Mouse (Mus musculus) embryonic facial prominence, embryonic 15.5 days (tissue): ENCODE measurements around the gene Ppp2r3d. TPM values are rescaled to one million over a fixed set of nuclear protein-coding genes. Genes with fewer than 3 reads are reported as not detected.

Experiments
- ATAC-seq: fragments of 200-750 bp; cut with Nextera tagmentation; 2 replicates; pipeline ENCODE4 v1.8.0; 2017; ENCODE audit warnings: low read depth, moderate TSS enrichment; ENCODE audit not compliant: insufficient number of reproducible peaks, low FRiP score, low TSS enrichment
- H3K27ac ChIP-seq: fragments of 300-500 bp; sonication (generic); replicated peaks from 2 replicates; pipeline ENCODE4 v1.5.1; 2015; ENCODE audit warnings: mild to moderate bottlenecking, inconsistent platforms
- H3K27me3 ChIP-seq: fragments of 300-500 bp; sonication (generic); 2 replicates; pipeline ENCODE4 v1.6.1; 2015; ENCODE audit warnings: inconsistent platforms
- H3K36me3 ChIP-seq: fragments of 300-500 bp; sonication (generic); 2 replicates; pipeline ENCODE4 v1.6.1; 2015; ENCODE audit warnings: mild to moderate bottlenecking, inconsistent platforms
- H3K4me1 ChIP-seq: fragments of 300-500 bp; sonication (generic); 2 replicates; pipeline ENCODE4 v1.6.1; 2015; ENCODE audit warnings: inconsistent platforms
- H3K4me2 ChIP-seq: fragments of 300-500 bp; sonication (generic); replicated peaks from 2 replicates; pipeline ENCODE4 v1.6.1; 2015; ENCODE audit warnings: mild to moderate bottlenecking, inconsistent platforms
- H3K4me3 ChIP-seq: fragments of 300-500 bp; sonication (generic); replicated peaks from 2 replicates; pipeline ENCODE4 v1.5.1; 2015; ENCODE audit warnings: mild to moderate bottlenecking, inconsistent platforms
- H3K9ac ChIP-seq: fragments of 300-500 bp; sonication (generic); 2 replicates; pipeline ENCODE4 v1.6.1; 2015; ENCODE audit warnings: inconsistent platforms
- H3K9me3 ChIP-seq: fragments of 300-500 bp; sonication (generic); replicated peaks from 2 replicates; pipeline ENCODE4 v1.6.1; 2016; ENCODE audit warnings: inconsistent platforms
- WGBS: fragments of 180-500 bp; shearing (Covaris S2); methylation state at CpG from one replicate; pipeline ENCODE4 v1.1.7; 2015; 5-methylcytosine and 5-hydroxymethylcytosine counted together
- polyA plus RNA-seq: library from polyadenylated mRNA; unstranded; fragments of >200 nt; fragmentation: Nextera tagmentation; extraction: Ambion mirVana; gene quantifications from 2 replicates; pipeline ENCODE4 v1.2.1, GENCODE M21; 2015

Gene Ppp2r3d
- polyA plus RNA-seq, 1 experiment from 2014 or later, result 153 TPM

GRCm38 (mm10) chr9:124408564-124408963 is 68.1 kb downstream of the Ppp2r3d start:
- H3K4me1 ChIP-seq, result no peaks in the 10 kb centered on the region
- no peak for ATAC-seq
- no peak overlapping the region for H3K27ac ChIP-seq
- no peaks in the 10 kb centered on the region for H3K27me3 ChIP-seq
- H3K9me3 ChIP-seq, result no peaks in the 10 kb centered on the region
- no peaks in the 10 kb centered on the region for H3K36me3 ChIP-seq
- 52% methylated on average over 1 of the region's 1 CpGs for WGBS
- H3K4me2 ChIP-seq, result no peak overlapping the region
- H3K9ac ChIP-seq, result no peak overlapping the region
- H3K4me3 ChIP-seq, result no peak overlapping the region

Other genes starting within 250 kb of the Ppp2r3d start
- gene 2010315B03Rik, start 164.2 kb downstream of the Ppp2r3d start, polyA plus RNA-seq, result 9.7 and 10.0 TPM in 2 replicates
- not detected in 2 replicates for gene Gm21836, start 16.9 kb upstream of the Ppp2r3d start, polyA plus RNA-seq